Mouse (Mus musculus) stomach, embryonic 14.5 days (tissue): ENCODE results near the gene Fam185a. TPM values are rescaled to one million over a fixed set of nuclear protein-coding genes. Genes with fewer than 3 reads are reported as not detected.

Source experiments
- ATAC-seq: fragments of 200-750 bp; cut with Nextera tagmentation; 2 replicates; pipeline ENCODE4 v1.8.0; 2017; ENCODE audit warnings: low read depth, moderate TSS enrichment; ENCODE audit not compliant: insufficient number of reproducible peaks, insufficient read depth, low FRiP score
- H3K27ac ChIP-seq: fragments of 300-500 bp; sonication (generic); 2 replicates; pipeline ENCODE4 v1.5.1; 2014; ENCODE audit warnings: mild to moderate bottlenecking, low read length, moderate library complexity, mixed read lengths
- H3K27me3 ChIP-seq: fragments of 300-500 bp; sonication (generic); 2 replicates; pipeline ENCODE4 v1.6.1; 2014; ENCODE audit warnings: low read length, control low read depth, mixed read lengths; ENCODE audit not compliant: control insufficient read depth, insufficient read depth
- H3K36me3 ChIP-seq: fragments of 300-500 bp; sonication (generic); 2 replicates; pipeline ENCODE4 v1.6.1; 2014; ENCODE audit warnings: mild to moderate bottlenecking, control low read depth, low read length, moderate library complexity, mixed read lengths; ENCODE audit not compliant: control insufficient read depth, insufficient read depth
- H3K4me1 ChIP-seq: fragments of 300-500 bp; sonication (generic); 2 replicates; pipeline ENCODE4 v1.6.1; 2014; ENCODE audit warnings: low read length, control low read depth, mixed read lengths; ENCODE audit not compliant: control insufficient read depth, insufficient read depth
- H3K4me2 ChIP-seq: fragments of 300-500 bp; sonication (generic); replicated peaks from 2 replicates; pipeline ENCODE4 v1.6.1; 2014; ENCODE audit warnings: low read depth, low read length, control low read depth
- H3K4me3 ChIP-seq: fragments of 300-500 bp; sonication (generic); 2 replicates; pipeline ENCODE4 v1.5.1; 2014; ENCODE audit warnings: low read depth, low read length, control low read depth
- H3K9ac ChIP-seq: fragments of 300-500 bp; sonication (generic); replicated peaks from 2 replicates; pipeline ENCODE4 v1.6.1; 2014; ENCODE audit warnings: low read depth, mild to moderate bottlenecking, control low read depth, low read length, moderate library complexity, mixed read lengths
- H3K9me3 ChIP-seq: fragments of 300-500 bp; sonication (generic); 2 replicates; pipeline ENCODE4 v1.6.1; 2016; ENCODE audit warnings: low read depth, low read length, control low read depth; ENCODE audit not compliant: control insufficient read depth
- WGBS: fragments of 180-500 bp; shearing (Covaris S2); extraction: QIAGEN DNeasy Blood & Tissue Kit; methylation state at CpG from one replicate; pipeline ENCODE4 v1.1.7; 2014; 5-methylcytosine and 5-hydroxymethylcytosine counted together
- polyA plus RNA-seq: library from polyadenylated mRNA; unstranded; fragments of >200 nt; fragmentation: Nextera tagmentation; extraction: Ambion mirVana; gene quantifications from 2 replicates; pipeline ENCODE4 v1.2.1, GENCODE M21; 2014

The Fam185a gene
- polyA plus RNA-seq: 7.6 and 8.8 TPM in 2 replicates

- H3K4me3 ChIP-seq: peak within 1 kb of the TSS; percentile 75
- H3K36me3 ChIP-seq: no peaks in the 10 kb centered on the region
- H3K27me3 ChIP-seq: no peaks in the 10 kb centered on the region
- peak within 1 kb of the TSS; percentile 66; the same call in 1 of the 2 replicates for H3K27ac ChIP-seq
- under 1% methylated on average over 68 of the region's 68 CpGs for WGBS
- no peaks in the 10 kb centered on the region for H3K4me1 ChIP-seq
- peak; percentile 100 for ATAC-seq
- peak within 1 kb of the TSS; percentile 47 for H3K9ac ChIP-seq
- no peaks in the 10 kb centered on the region for H3K9me3 ChIP-seq
- peak within 1 kb of the TSS; percentile 94 for H3K4me2 ChIP-seq
These were observed at the start of gene Fam185a, which contains the start of gene Ccdc146 for GRCm38 (mm10) chr5:21424614-21425602. Fam185a (plus strand) TSS chr5:21424958. Ccdc146 (minus strand) TSS chr5:21424677.

- 0 out of 2 replicates have a peak, but pooled peaks cover 2% of the 10 kb centered on the region for H3K4me1 ChIP-seq
- no peak overlapping the region for H3K4me3 ChIP-seq
- 64% methylated on average over 4 of the region's 4 CpGs for WGBS
- no peaks in the 10 kb centered on the region for H3K36me3 ChIP-seq
- no peak overlapping the region for H3K27ac ChIP-seq
- no peak for ATAC-seq
- no peak overlapping the region for H3K4me2 ChIP-seq
- H3K27me3 ChIP-seq: no peaks in the 10 kb centered on the region
- H3K9me3 ChIP-seq: no peaks in the 10 kb centered on the region
- no peak overlapping the region for H3K9ac ChIP-seq
These were observed 47.8 kb upstream of the Fam185a start for GRCm38 (mm10) chr5:21376935-21377334.

GRCm38 (mm10) chr5:21378397-21378796, 46.4 kb upstream of the Fam185a start:
- H3K4me1 ChIP-seq: peaks cover 11% of the 10 kb centered on the region; the same call in 1 of the 2 replicates
- H3K9ac ChIP-seq: no peak overlapping the region
- H3K9me3 ChIP-seq: no peaks in the 10 kb centered on the region
- H3K27me3 ChIP-seq: no peaks in the 10 kb centered on the region
- WGBS: 34% methylated on average over 2 of the region's 2 CpGs
- no peak overlapping the region for H3K27ac ChIP-seq
- no peak overlapping the region for H3K4me2 ChIP-seq
- no peak for ATAC-seq
- H3K4me3 ChIP-seq: no peak overlapping the region
- no peaks in the 10 kb centered on the region for H3K36me3 ChIP-seq

DNA sequence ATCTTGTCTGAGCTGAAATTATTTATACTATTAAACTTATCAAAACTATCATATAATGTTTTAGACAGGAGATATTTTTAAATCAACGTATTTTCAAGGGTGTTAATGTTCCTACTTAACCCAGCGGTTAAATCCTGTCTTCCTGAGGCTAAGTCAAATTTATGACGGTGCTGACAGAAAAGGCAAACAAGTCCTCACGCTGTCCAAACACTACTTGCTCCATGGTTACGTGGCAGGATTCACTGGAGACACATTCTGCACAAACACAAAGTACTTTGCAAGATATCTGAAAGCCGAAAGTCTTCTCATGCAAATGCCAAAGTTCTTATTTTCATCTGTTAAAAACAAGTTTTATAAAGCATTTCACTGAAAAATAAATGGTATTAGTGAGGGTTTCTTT, 42.8 kb upstream of the Fam185a start:
- H3K27me3 ChIP-seq: no peaks in the 10 kb centered on the region
- peaks cover 11% of the 10 kb centered on the region; the same call in 1 of the 2 replicates for H3K4me1 ChIP-seq
- no peak overlapping the region for H3K9ac ChIP-seq
- 14% methylated on average over 6 of the region's 6 CpGs for WGBS
- ATAC-seq: no peak
- H3K36me3 ChIP-seq: no peaks in the 10 kb centered on the region
- H3K9me3 ChIP-seq: no peaks in the 10 kb centered on the region
- no peak overlapping the region for H3K27ac ChIP-seq
- no peak overlapping the region for H3K4me2 ChIP-seq
- H3K4me3 ChIP-seq: no peak overlapping the region

DNA sequence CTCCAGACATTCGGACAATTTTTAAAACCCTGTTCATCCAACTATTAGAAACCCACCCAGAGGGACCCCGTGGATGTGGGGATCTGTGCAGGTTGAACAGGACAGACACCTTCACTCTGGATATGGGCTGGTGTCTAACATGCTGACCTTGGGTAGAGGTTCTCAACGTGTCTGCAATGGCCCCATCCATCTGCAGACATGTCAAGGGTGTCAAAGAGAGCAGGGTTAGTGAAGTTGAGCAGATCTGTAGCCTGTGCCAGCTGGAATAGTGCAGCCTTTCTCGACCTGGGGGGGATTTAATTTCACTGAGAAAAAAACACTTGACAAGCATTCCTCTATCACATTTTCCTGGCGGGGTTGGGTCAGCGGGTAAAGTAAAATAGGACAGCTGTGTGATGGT, 42.1 kb upstream of the Fam185a start:
- no peaks in the 10 kb centered on the region for H3K9me3 ChIP-seq
- peak; percentile 35; the same call in 1 of the 2 replicates for ATAC-seq
- H3K4me1 ChIP-seq: peaks cover 11% of the 10 kb centered on the region; the same call in 1 of the 2 replicates
- no peak overlapping the region for H3K9ac ChIP-seq
- no peak overlapping the region for H3K4me2 ChIP-seq
- H3K4me3 ChIP-seq: no peak overlapping the region
- WGBS: 33% methylated on average over 6 of the region's 6 CpGs
- no peaks in the 10 kb centered on the region for H3K36me3 ChIP-seq
- H3K27me3 ChIP-seq: no peaks in the 10 kb centered on the region
- H3K27ac ChIP-seq: no peak overlapping the region

DNA sequence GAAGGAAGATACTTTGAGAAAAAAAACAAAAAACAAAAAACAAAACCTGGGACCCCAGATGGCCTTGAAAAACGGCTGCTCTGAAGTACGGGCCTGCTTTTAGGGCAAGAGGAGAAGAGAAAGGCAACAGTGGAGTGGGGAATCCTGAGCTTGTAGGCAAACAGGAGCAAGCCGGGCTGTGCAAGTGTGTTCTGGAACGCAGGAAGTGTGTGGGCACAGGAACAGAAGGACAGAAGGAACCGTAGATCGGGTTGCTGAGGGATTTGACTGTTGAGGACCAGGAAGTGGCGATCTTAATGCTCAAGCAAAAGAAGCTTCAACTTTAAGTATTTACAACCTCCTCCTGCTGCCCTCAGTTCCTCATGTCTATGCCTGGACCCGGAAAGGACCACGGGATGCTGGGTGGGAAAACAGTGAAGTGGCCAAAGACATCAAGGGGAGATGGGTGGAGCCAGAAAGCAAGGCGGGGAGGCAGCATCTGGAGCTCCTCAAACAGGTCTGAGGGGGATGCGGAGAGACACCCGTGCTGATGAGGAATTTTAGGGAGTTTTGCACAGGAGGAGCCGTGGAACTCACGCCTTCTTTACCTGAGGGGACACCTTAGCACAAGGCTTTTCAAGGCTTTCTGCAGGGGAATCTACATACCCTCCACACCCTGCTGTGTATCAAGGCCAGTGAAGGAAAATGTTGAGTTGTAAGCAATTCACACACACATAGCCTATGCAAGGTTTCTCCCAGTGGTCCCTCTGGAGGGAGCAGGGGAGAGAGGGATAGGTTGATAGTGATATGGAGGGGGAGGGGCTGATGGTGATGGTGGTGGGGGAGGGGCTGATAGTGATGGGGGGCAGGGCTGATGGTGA, 41.1 kb upstream of the Fam185a start:
- peaks cover 11% of the 10 kb centered on the region; the same call in 1 of the 2 replicates for H3K4me1 ChIP-seq
- H3K27ac ChIP-seq: peak overlapping the region; percentile 30; the same call in 1 of the 2 replicates
- 24% methylated on average over 14 of the region's 14 CpGs for WGBS

GRCm38 (mm10) chr5:21384252-21384960, 40.4 kb upstream of the Fam185a start:
- Histone ChIP-seq H3K4me3 (no peak overlapping the region), H3K36me3 (no peaks in the 10 kb centered on the region), H3K27me3 (no peaks in the 10 kb centered on the region), H3K4me2 (no peak overlapping the region), H3K27ac (no peak overlapping the region), H3K9me3 (no peaks in the 10 kb centered on the region), H3K4me1 (peaks cover 11% of the 10 kb centered on the region; the same call in 1 of the 2 replicates), H3K9ac (no peak overlapping the region)
- 70% methylated on average over 13 of the region's 13 CpGs for WGBS
- no peak for ATAC-seq

More for the DNA sequence above, 41.1 kb upstream of the Fam185a start:
- no peak overlapping the region for H3K4me2 ChIP-seq
- H3K4me3 ChIP-seq: no peak overlapping the region
- no peaks in the 10 kb centered on the region for H3K36me3 ChIP-seq
- no peaks in the 10 kb centered on the region for H3K9me3 ChIP-seq
- ATAC-seq: no peak
- H3K9ac ChIP-seq: no peak overlapping the region
- H3K27me3 ChIP-seq: no peaks in the 10 kb centered on the region
